Mouse (Mus musculus): ENCODE results near the gene Serpinb1b.
"Not testable (repeated sequence)": the region's sequence is repeated elsewhere in the genome, so short reads cannot be mapped to it uniquely, and the experiment has no call there.

The Serpinb1b gene

GRCm38 (mm10) chr13:33078056-33078705 is at the start of gene Serpinb1b:
Gene Serpinb1b, plus strand, starts transcription at chr13:33078575.
- ATAC-seq (ENCODE audit: insufficient number of reproducible peaks, low FRiP score, low TSS enrichment) = no peak

DNA sequence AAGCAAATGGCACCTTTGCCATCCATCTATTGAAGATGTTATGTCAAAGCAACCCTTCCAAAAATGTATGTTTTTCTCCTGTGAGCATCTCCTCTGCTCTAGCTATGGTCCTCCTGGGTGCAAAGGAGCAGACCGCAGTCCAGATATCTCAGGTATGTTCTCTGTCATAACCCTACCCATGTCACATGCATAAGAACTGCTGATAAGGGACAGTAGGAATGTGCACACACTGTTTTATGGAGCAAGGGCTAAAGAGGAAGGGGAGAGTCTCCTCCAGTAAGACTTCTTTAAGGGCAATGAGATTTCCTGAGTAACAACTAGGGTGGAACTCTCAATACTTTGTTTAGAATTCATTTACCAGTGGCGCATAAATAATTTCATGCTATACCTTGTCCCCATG is 48.9 kb upstream of the Serpinb1b start:
- not testable (repeated sequence) for ATAC-seq (ENCODE audit: insufficient number of reproducible peaks, low FRiP score, low TSS enrichment)

GRCm38 (mm10) chr13:33030281-33030680 is 48.1 kb upstream of the Serpinb1b start:
- ATAC-seq (ENCODE audit: insufficient number of reproducible peaks, low FRiP score, low TSS enrichment) = no peak

- no peak for ATAC-seq (ENCODE audit: insufficient number of reproducible peaks, low FRiP score, low TSS enrichment)
These were observed 42.9 kb upstream of the Serpinb1b start for GRCm38 (mm10) chr13:33035506-33035905.

- no peak for ATAC-seq (ENCODE audit: insufficient number of reproducible peaks, low FRiP score, low TSS enrichment)
These were observed 34.8 kb upstream of the Serpinb1b start for GRCm38 (mm10) chr13:33043542-33043941.

GRCm38 (mm10) chr13:33047234-33047633 is 31.1 kb upstream of the Serpinb1b start:
- ATAC-seq (ENCODE audit: insufficient number of reproducible peaks, low FRiP score, low TSS enrichment) = no peak

DNA sequence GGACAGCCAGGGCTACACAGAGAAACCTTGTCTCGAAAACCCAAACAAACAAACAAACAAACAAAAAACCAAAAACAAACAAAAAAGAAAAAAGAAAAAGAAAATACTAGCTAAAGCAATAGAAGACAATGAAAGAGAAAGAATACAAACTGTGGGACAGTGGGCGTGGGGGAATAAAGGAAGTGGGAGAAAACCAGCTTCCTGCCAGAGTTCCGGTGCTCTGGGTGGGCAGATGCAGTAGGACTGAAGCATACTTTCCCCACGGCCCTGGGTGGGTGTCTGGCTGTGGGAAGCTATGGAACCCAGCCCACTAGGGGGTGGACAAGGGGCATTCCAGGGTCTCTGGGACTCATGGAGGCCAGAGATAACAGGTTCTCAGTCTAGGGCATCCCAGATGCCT is 30.2 kb upstream of the Serpinb1b start:
- no peak for ATAC-seq (ENCODE audit: insufficient number of reproducible peaks, low FRiP score, low TSS enrichment)

- no peak for ATAC-seq (ENCODE audit: insufficient number of reproducible peaks, low FRiP score, low TSS enrichment)
These were observed 26.7 kb upstream of the Serpinb1b start for GRCm38 (mm10) chr13:33051697-33052096.

DNA sequence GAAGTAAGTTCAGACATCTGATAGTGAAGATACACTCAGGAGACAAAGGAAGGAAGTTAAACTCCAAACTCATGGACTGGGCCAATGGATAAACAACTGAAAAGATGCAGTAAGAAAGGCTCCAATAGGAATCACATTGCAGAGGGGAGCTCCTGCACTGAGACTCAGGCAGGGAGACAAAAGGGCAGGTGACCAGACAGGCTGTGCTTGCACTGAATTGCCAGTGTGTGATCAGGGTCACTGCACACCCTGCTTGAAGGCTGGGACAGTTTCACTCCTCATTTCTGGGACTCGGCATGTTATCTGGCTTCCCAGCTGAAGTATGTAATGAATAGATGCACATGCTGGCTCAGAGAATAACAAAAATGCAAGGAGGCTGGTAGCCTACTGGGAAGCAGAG is 15.3 kb upstream of the Serpinb1b start:
- no peak for ATAC-seq (ENCODE audit: insufficient number of reproducible peaks, low FRiP score, low TSS enrichment)

- ATAC-seq (ENCODE audit: insufficient number of reproducible peaks, low FRiP score, low TSS enrichment) = no peak
These were observed 10.9 kb upstream of the Serpinb1b start for GRCm38 (mm10) chr13:33067387-33067977.

- ATAC-seq (ENCODE audit: insufficient number of reproducible peaks, low FRiP score, low TSS enrichment) = no peak
These were observed 10.2 kb upstream of the Serpinb1b start for GRCm38 (mm10) chr13:33068164-33068563.

DNA sequence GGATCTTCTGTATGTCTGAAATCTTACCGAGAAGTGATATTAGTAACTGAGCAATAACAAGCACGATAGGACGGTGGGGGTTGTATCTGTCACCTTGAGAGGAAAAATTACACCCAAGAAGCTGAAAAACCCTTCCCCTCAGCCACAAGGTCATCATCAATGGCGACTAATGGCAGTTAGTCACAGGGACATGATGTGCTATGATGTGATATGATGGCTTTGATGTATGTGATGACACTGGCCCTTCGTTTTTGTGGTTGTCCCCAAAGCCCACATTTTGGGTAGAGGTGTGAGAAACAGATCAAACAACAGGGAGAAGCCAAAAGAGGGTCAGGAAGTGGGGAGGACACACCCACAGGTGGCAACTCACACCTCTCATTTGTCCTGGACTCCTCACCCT is 6.6 kb upstream of the Serpinb1b start:
- ATAC-seq (ENCODE audit: insufficient number of reproducible peaks, low FRiP score, low TSS enrichment) = no peak

DNA sequence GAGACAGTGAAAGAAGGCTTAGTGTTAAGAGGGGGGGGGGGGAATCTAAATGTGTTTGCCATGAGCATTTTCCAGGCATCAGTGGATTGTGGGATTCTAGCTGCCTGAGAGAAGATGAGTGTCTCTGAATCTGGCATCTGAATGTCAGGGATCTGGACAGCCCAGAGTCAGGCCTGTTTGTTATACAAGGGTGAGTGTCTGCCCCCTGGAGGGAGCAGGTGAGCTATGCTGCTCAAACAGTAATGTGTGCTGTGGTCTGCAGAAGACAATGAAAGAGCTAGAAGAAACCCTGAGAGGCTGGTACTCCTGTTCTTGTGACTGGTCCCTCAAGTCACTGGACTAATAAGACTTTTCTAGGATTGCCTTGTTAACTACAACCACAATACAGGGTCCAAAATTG is 4.3 kb upstream of the Serpinb1b start:
- peak; percentile 71 for ATAC-seq (ENCODE audit: insufficient number of reproducible peaks, low FRiP score, low TSS enrichment)

GRCm38 (mm10) chr13:33076247-33076646 is 2.1 kb upstream of the Serpinb1b start:
- no peak for ATAC-seq (ENCODE audit: insufficient number of reproducible peaks, low FRiP score, low TSS enrichment)

DNA sequence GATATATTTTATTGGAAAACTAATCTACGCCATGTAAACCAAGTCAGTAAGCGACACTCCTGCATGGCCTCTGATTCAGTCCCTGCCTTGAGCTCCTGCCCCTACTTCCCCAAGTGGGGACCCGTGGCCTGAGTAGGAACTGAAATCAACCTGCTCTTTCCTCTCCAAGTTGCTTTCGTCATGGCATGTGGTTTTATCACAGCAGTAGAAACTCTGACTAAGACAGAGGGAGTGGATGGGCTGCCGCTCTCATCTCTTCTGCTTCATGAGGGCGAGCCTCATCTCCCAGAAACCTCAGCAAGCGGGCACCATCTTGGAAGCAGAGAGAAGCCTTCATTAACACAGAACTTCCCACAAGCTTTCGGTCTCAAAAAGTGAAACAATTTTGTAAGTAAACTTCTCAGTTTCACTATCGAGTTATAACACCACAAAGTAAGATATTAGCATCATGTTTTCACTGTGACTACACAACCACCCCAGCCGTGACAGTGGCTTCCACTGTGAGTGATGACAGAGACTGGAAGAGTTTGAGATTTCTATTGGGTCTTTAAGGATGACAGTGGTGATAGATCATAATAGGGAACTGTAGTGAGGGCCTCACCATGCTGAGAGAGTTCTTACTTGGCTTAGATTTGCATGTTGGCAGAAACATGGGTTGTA is 1.2 kb upstream of the Serpinb1b start:
- ATAC-seq (ENCODE audit: insufficient number of reproducible peaks, low FRiP score, low TSS enrichment) = no peak

GRCm38 (mm10) chr13:33079391-33079790 is 1.0 kb downstream of the Serpinb1b start:
- ATAC-seq (ENCODE audit: insufficient number of reproducible peaks, low FRiP score, low TSS enrichment) = peak; percentile 33; the same call in 1 of the 2 replicates

GRCm38 (mm10) chr13:33080356-33080755 is 2.0 kb downstream of the Serpinb1b start:
- ATAC-seq (ENCODE audit: insufficient number of reproducible peaks, low FRiP score, low TSS enrichment) = peak; percentile 47

DNA sequence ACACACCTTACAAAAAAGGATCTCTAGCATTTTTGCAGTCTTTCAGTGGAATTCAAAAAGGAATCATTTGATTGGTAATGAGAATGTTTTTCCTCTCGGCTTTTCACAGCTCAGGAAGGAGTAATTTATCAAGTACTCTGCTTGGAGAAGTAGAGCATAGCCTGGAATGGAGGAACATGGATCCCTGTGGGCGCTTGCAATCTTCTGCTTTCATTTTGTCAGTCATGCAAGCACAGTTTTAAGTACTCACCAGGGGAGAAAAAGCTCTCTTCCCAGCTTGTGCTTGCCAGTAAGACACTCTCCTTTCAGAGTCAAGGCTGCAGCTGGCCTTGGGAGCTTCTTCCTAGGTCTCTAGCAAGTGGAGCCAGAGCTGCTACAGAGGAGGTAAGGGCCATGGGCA is 5.5 kb downstream of the Serpinb1b start:
- ATAC-seq (ENCODE audit: insufficient number of reproducible peaks, low FRiP score, low TSS enrichment) = no peak

- ATAC-seq (ENCODE audit: insufficient number of reproducible peaks, low FRiP score, low TSS enrichment) = peak; percentile 37; the same call in 1 of the 2 replicates
These were observed 6.8 kb downstream of the Serpinb1b start for GRCm38 (mm10) chr13:33084975-33085694.

DNA sequence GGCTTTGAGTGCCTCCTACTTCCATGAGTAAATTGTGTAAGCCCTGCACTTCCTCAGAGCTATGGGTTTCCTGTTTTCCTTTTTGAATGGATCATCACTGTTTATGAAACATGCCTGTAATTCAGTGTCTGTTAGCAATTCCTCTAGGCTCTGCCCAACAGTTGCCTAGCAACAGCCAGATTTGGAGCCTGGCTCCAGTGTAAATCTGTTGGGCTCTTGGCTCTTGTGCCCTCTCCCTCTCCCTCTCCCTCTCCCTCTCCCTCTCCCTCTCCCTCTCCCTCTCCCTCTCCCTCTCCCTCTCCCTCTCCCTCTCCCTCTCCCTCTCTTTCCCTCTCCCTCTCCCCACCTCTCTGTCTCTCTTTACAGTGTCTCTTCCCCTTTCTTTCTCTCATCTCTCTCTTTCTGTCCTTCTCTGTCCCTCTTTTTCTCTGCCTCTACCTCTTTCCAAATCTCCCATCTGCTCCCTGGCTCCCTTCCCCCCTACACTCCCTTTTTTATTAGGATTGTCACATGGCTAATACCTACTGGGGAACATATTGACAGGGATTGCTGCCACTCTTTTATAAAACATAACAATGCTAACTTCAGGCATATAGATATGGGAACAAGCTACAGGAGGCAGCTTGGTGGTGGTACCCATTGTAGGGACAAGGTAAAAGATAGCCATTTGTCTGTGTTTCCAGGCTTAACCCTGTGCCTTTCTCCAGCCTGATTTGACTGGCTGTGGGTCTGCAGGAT is 7.5 kb downstream of the Serpinb1b start:
- peak; percentile 91 for ATAC-seq (ENCODE audit: insufficient number of reproducible peaks, low FRiP score, low TSS enrichment)
